8 mouse cellular contexts compared by ENCODE assay signal in the genomic region with DNA sequence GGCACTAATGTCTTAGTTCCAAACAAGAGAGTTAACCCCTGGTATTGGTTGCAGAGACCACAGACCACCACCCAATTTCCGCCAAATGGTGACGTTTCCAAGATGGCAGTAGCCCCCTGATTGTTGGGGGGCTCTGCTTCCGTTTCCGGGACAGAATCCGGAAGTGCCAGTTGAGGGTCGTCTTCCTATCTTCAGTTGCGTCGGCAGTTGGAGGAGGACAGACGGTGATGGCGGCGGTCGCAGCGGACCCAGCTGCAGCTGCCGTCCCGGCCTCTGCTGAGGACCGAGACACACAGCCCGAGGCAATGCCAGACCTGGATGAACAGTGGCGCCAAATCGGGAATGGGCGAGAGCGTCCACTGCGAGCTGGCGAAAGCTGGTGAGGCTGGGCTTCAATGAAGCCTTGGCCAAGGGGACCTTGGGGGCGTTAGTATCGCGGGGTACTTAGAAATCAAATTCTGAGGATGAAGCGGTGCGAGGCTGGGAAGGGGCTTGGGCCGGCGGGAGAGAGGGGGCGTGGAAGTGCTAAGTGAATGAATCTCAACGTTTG. TPM values are rescaled to one million over a fixed set of nuclear protein-coding genes. Genes with fewer than 3 reads are reported as not detected.
DNase-seq lines count a peak whose midpoint lies in the region; ATAC-seq and TF ChIP-seq lines count a peak whose summit lies in the region.

Gene Usp11, plus strand, starts transcription at position 166 of the 550 bp plus-strand sequence.

- no peaks in the 10 kb centered on the region for H3K27me3 ChIP-seq in intestine, postnatal 0 days (replicated peaks; ENCODE audit: control insufficient read depth, insufficient read depth, low read length)
- no peaks in the 10 kb centered on the region for H3K27me3 ChIP-seq in limb, embryonic 14.5 days (ENCODE audit: control insufficient read depth, insufficient read depth, low read length)

- ATAC-seq in intestine, postnatal 0 days = peak; percentile 48
- ATAC-seq in limb, embryonic 14.5 days (ENCODE audit: low FRiP score, low read depth) = peak; percentile 69

- H3K4me1 ChIP-seq in lung, adult 2 months (ENCODE audit: control insufficient read depth, insufficient read depth, low read length) = 0 out of 2 replicates have a peak, but pooled peaks cover 2% of the 10 kb centered on the region
- H3K4me1 ChIP-seq in intestine, postnatal 0 days (replicated peaks; ENCODE audit: control insufficient read depth, insufficient read depth, low read length) = no peaks in the 10 kb centered on the region
- no peaks in the 10 kb centered on the region for H3K4me1 ChIP-seq in limb, embryonic 14.5 days (ENCODE audit: control insufficient read depth, insufficient read depth, low read length)

- H3K4me2 ChIP-seq in intestine, postnatal 0 days (replicated peaks; ENCODE audit: low read depth) = peak within 1 kb of the TSS; percentile 66
- peak within 1 kb of the TSS; percentile 43 for H3K4me2 ChIP-seq in limb, embryonic 14.5 days (replicated peaks; ENCODE audit: low read depth, low read length, severe bottlenecking)

- WGBS in lung, adult 2 months = 28% methylated on average over 32 of the region's 32 CpGs
- 18% methylated on average over 32 of the region's 32 CpGs for WGBS in intestine, postnatal 0 days
- WGBS in limb, embryonic 14.5 days = 30% methylated on average over 32 of the region's 32 CpGs

- H3K9me3 ChIP-seq in intestine, postnatal 0 days (ENCODE audit: control insufficient read depth) = no peaks in the 10 kb centered on the region
- no peaks in the 10 kb centered on the region for H3K9me3 ChIP-seq in limb, embryonic 14.5 days (ENCODE audit: control insufficient read depth, low read length)

- no peak for DNase-seq in lung, adult 2 months
- DNase-seq in lung, postnatal 25 days (ENCODE audit: low spot score) = no peak
- peak; percentile 29 for DNase-seq in cerebellum, adult 8-10 months
- peak; percentile 62 for DNase-seq in forelimb bud, embryonic 11.5 days (ENCODE audit: low read depth, low spot score)
- peak; percentile 69 for DNase-seq in limb, embryonic 14.5 days (ENCODE audit: low spot score)
- peak; percentile 16 to 18 for DNase-seq in natural killer cell, adult 2 months (ENCODE audit: low spot score in 2 of 2)
- DNase-seq in thymus, postnatal 0 days (ENCODE audit: low spot score) = peak; percentile 61

- peaks cover 1% of the 10 kb centered on the region; the same call in 1 of the 2 replicates for H3K36me3 ChIP-seq in intestine, postnatal 0 days (ENCODE audit: control insufficient read depth, insufficient read depth)
- H3K36me3 ChIP-seq in limb, embryonic 14.5 days (ENCODE audit: control insufficient read depth, insufficient read depth, low read length) = peaks cover 8% of the 10 kb centered on the region

- TF ChIP-seq POLR2A in lung, adult 2 months (IDR thresholded peaks at IDR 0.05; ENCODE audit: borderline replicate concordance, extremely low read depth, low read depth, low read length) = no peak
- TF ChIP-seq POLR2A in limb, embryonic 14.5 days (IDR thresholded peaks at IDR 0.05; ENCODE audit: borderline replicate concordance, extremely low read depth, insufficient read depth, insufficient read length) = peak; percentile 21; the same call in 1 of the 2 replicates

- TF ChIP-seq CTCF in lung, adult 2 months (IDR thresholded peaks at IDR 0.05; ENCODE audit: insufficient read depth, low read length) = no peak
- no peak for TF ChIP-seq CTCF in intestine, postnatal 0 days (IDR thresholded peaks at IDR 0.05; ENCODE audit: low read depth)

- peak within 1 kb of the TSS; percentile 62 for H3K9ac ChIP-seq in intestine, postnatal 0 days (ENCODE audit: low read depth, low read length)
- peak within 1 kb of the TSS; percentile 65 for H3K9ac ChIP-seq in limb, embryonic 14.5 days (ENCODE audit: low read depth, low read length, severe bottlenecking)

- peak within 1 kb of the TSS; percentile 70 for H3K27ac ChIP-seq in intestine, postnatal 0 days (ENCODE audit: low read depth, low read length)
- H3K27ac ChIP-seq in limb, embryonic 14.5 days (replicated peaks; ENCODE audit: low read depth, low read length) = peak within 1 kb of the TSS; percentile 92

- peak within 1 kb of the TSS; percentile 93 for H3K4me3 ChIP-seq in lung, adult 2 months (replicated peaks; ENCODE audit: extremely low read depth, low read depth, low read length)
- H3K4me3 ChIP-seq in intestine, postnatal 0 days (ENCODE audit: low read depth, low read length) = peak within 1 kb of the TSS; percentile 55
- H3K4me3 ChIP-seq in limb, embryonic 14.5 days (replicated peaks; ENCODE audit: low read length) = peak within 1 kb of the TSS; percentile 55

RNA-seq across cellular contexts. Expression of gene Usp11, which starts in this region (rescaled TPM):
- polyA plus RNA-seq in lung, adult 2 months (2012; rRNA removed) = 10.9 and 13.8 TPM in 2 replicates
- polyA plus RNA-seq in intestine, postnatal 0 days (2015; fragmentation: Nextera tagmentation; extraction: Ambion mirVana) = 3.8 and 4.1 TPM in 2 replicates
- 78.3 and 87.0 TPM in 2 replicates for polyA plus RNA-seq in limb, embryonic 14.5 days (2012; rRNA removed)
- 43.5 and 49.7 TPM in 2 replicates for polyA plus RNA-seq in limb, embryonic 14.5 days (2014; fragmentation: Nextera tagmentation; extraction: Ambion mirVana)
- 22.5 and 25.8 TPM in 2 replicates for polyA plus RNA-seq in thymus, postnatal 0 days (2015; fragmentation: Nextera tagmentation; extraction: Ambion mirVana)

Comparison
In these comparisons a context has a peak if more than half of its experiments do, and no peak if none do; other contexts are left out.
1. DNase-seq: peak in cerebellum, adult 8-10 months (single experiment), forelimb bud, embryonic 11.5 days (single experiment), limb, embryonic 14.5 days (single experiment), natural killer cell, adult 2 months (2 of 2) and thymus, postnatal 0 days (single experiment); none in lung, adult 2 months (single experiment) and lung, postnatal 25 days (single experiment).
2. Peak in every context shown above with its lines, with median percentiles within 50 percentile points of each other: H3K4me3 ChIP-seq.